Mouse (Mus musculus) lung, adult 2 months (tissue): Measurements from ENCODE around the gene H2-DMb2. TPM values are rescaled to one million over a fixed set of nuclear protein-coding genes. Genes with fewer than 3 reads are reported as not detected.
"Not testable (repeated sequence)": the region's sequence is repeated elsewhere in the genome, so short reads cannot be mapped to it uniquely, and the experiment has no call there.

Experiments
- DNase-seq: peaks from one replicate; pipeline ENCODE4 v3.0.0; 2022
- H3K4me1 ChIP-seq: fragments of 200-500 bp; 2 replicates; pipeline ENCODE4 v1.6.1; 2011; ENCODE audit warnings: low read length; ENCODE audit not compliant: control insufficient read depth, insufficient read depth
- H3K4me3 ChIP-seq: fragments of 200-500 bp; replicated peaks from 2 replicates; pipeline ENCODE3; 2011; ENCODE audit warnings: low read depth, mild to moderate bottlenecking, control low read depth, low read length; ENCODE audit errors: extremely low read depth
- CTCF ChIP-seq: fragments of 200-500 bp; IDR thresholded peaks from 2 replicates; pipeline ENCODE4 v1.5.1; 2011; ENCODE audit warnings: mild to moderate bottlenecking, low read length, control low read depth; ENCODE audit not compliant: insufficient read depth
- POLR2A ChIP-seq: fragments of 200-500 bp; IDR thresholded peaks from 2 replicates; pipeline ENCODE4 v1.6.1; 2011; ENCODE audit warnings: low read depth, mild to moderate bottlenecking, control low read depth, low read length, borderline replicate concordance; ENCODE audit errors: extremely low read depth
- WGBS: fragments of 180-500 bp; shearing (Covaris S2); methylation state at CpG from one replicate; pipeline ENCODE4 v1.1.7; 2018; 5-methylcytosine and 5-hydroxymethylcytosine counted together
- polyA plus RNA-seq: library from polyadenylated mRNA; depleted of rRNA; stranded (reverse); fragments of >200 nt; gene quantifications from 2 replicates; pipeline ENCODE4 v1.2.3, GENCODE M21; 2012

The H2-DMb2 gene
- polyA plus RNA-seq, 1 experiment: 38.9 TPM

- 40% methylated on average over 5 of the region's 5 CpGs for WGBS
- Histone ChIP-seq H3K4me1 (peaks cover 2% of the 10 kb centered on the region; the same call in 1 of the 2 replicates), H3K4me3 (peak overlapping the region; percentile 6)
- TF ChIP-seq CTCF (no peak), POLR2A (no peak)
- DNase-seq: no peak
Observed at GRCm38 (mm10) chr17:34143461-34143860, 354 bp downstream of the H2-DMb2 start.

- DNase-seq, H3K4me3 ChIP-seq, H3K4me1 ChIP-seq: not testable (repeated sequence)
- 79% methylated on average over 4 of the region's 4 CpGs for WGBS
Observed at GRCm38 (mm10) chr17:34144221-34144620, 1.1 kb downstream of the H2-DMb2 start.

GRCm38 (mm10) chr17:34144960-34145371 is 1.9 kb downstream of the H2-DMb2 start:
- Histone ChIP-seq H3K4me1 (no peaks in the 10 kb centered on the region), H3K4me3 (no peak overlapping the region)
- no peak for DNase-seq
- 70% methylated on average over 3 of the region's 3 CpGs for WGBS
- TF ChIP-seq POLR2A: no peak
- no peak for TF ChIP-seq CTCF

GRCm38 (mm10) chr17:34152923-34153322 is 9.8 kb downstream of the H2-DMb2 start, which contains the start of gene H2-DMb1:
Gene H2-DMb1, plus strand, starts transcription at chr17:34153072.
- peak; percentile 52 for DNase-seq
- WGBS: 25% methylated on average over 4 of the region's 4 CpGs
- TF ChIP-seq CTCF: no peak
- peak; percentile 42; the same call in 1 of the 2 replicates for TF ChIP-seq POLR2A
- no peaks in the 10 kb centered on the region for H3K4me1 ChIP-seq
- H3K4me3 ChIP-seq: peak within 1 kb of the TSS; percentile 44

- 43% methylated on average over 5 of the region's 5 CpGs for WGBS
- Histone ChIP-seq H3K4me1 (no peaks in the 10 kb centered on the region), H3K4me3 (no peak overlapping the region)
- no peak for DNase-seq
- no peak for TF ChIP-seq CTCF
- TF ChIP-seq POLR2A: no peak
Observed at GRCm38 (mm10) chr17:34155534-34155933, 12.4 kb downstream of the H2-DMb2 start.

- peak; percentile 35; the same call in 1 of the 2 replicates for TF ChIP-seq CTCF
- no peak for TF ChIP-seq POLR2A
- DNase-seq: no peak
- 48% methylated on average over 9 of the region's 9 CpGs for WGBS
- H3K4me3 ChIP-seq: no peak overlapping the region
- no peaks in the 10 kb centered on the region for H3K4me1 ChIP-seq
Observed at GRCm38 (mm10) chr17:34164202-34164895, 21.2 kb downstream of the H2-DMb2 start.

- TF ChIP-seq POLR2A (no peak), CTCF (peak; percentile 24; the same call in 1 of the 2 replicates)
- whole genome bisulfite sequencing: 54% methylated on average over 6 of the region's 6 CpGs
- no peak for DNase-seq
- Histone ChIP-seq H3K4me3 (no peak overlapping the region), H3K4me1 (no peaks in the 10 kb centered on the region)
Observed at GRCm38 (mm10) chr17:34165033-34165730, 22.1 kb downstream of the H2-DMb2 start.

GRCm38 (mm10) chr17:34169279-34169678 is 26.2 kb downstream of the H2-DMb2 start:
- Histone ChIP-seq H3K4me3 (no peak overlapping the region), H3K4me1 (no peaks in the 10 kb centered on the region)
- peak; percentile 79 for TF ChIP-seq CTCF
- no peak for TF ChIP-seq POLR2A
- 3% methylated on average over 2 of the region's 2 CpGs for WGBS
- DNase-seq: no peak

GRCm38 (mm10) chr17:34170487-34170876 is 27.4 kb downstream of the H2-DMb2 start:
- no peaks in the 10 kb centered on the region for H3K4me1 ChIP-seq
- 9% methylated on average over 4 of the region's 4 CpGs for WGBS
- TF ChIP-seq CTCF (no peak), POLR2A (no peak)
- no peak overlapping the region for H3K4me3 ChIP-seq
- no peak for DNase-seq

GRCm38 (mm10) chr17:34170877-34171498 is 27.9 kb downstream of the H2-DMb2 start:
- WGBS: 16% methylated on average over 13 of the region's 13 CpGs
- H3K4me3 ChIP-seq: no peak overlapping the region
- TF ChIP-seq POLR2A (no peak), CTCF (peak; percentile 78)

More at GRCm38 (mm10) chr17:34170877-34171498, 27.9 kb downstream of the H2-DMb2 start:
- peak; percentile 82 for DNase-seq
- no peaks in the 10 kb centered on the region for H3K4me1 ChIP-seq
